Mouse (Mus musculus): ENCODE data around the gene Pde6h.
A peak's percentile ranks its signal among the peaks of the same experiment; 100 is the strongest.

Pde6h gene

DNA sequence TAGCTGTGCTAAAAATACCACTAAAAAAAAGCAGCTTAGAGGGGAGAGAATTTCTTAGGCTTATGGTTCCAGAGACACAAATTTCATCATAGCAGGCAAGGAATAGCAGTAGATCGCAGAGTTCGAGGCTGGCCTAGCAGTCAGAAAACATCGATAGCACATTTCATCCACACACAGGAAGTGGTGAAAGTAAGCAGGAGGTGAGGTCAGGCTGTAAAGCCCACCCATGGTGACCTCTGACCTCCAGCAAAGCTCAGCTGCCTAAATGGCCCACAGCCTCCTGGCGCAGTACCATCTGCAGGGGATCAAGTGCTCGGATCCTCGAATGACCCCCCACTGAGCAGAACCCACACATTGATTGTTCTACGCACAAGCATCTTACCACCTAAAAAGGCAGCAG lies 59.6 kb downstream of the Pde6h start:
- DNase-seq (ENCODE audit: low spot score), result peak; percentile 31

DNA sequence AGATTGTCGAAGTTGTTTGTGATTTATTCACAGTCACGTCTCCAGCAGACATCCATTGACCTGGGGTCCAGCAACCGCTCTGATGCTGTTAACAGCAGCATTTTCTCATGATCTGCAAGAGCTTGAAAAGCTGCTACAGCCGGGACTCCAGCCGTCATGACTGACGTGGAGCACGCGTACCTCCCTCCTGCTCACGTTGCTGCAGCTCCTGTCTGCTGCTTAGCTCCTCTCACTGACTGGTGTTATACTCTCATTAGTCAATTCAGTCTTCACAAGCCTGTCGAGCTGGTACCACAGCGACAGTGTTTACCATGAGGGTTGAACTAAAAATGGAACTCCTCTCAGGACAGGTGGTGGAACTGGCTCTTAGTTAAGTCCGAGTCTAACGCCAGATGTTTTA lies 62.4 kb downstream of the Pde6h start:
- DNase-seq (ENCODE audit: low spot score), result no peak

DNA sequence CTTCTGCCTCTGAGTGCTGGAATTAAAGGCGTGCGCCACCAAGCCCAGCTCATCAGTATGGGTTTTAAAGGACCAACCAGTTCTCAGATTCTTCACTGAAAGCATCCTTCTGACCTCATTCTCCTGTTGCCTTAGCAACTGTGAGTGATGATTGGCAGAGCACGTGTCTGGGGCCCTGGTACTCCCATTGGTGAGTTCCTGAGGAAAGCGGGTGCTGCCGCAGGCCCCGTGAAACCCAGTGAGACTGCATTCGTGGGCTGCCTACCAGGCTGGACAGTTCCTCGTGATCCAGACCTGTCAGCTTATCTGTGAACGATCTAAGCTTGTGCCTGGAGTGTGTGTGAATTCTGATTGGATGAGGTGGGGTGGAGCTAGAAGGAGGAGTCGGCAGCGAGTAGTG lies 63.1 kb downstream of the Pde6h start:
- DNase-seq (ENCODE audit: low spot score), result no peak

DNA sequence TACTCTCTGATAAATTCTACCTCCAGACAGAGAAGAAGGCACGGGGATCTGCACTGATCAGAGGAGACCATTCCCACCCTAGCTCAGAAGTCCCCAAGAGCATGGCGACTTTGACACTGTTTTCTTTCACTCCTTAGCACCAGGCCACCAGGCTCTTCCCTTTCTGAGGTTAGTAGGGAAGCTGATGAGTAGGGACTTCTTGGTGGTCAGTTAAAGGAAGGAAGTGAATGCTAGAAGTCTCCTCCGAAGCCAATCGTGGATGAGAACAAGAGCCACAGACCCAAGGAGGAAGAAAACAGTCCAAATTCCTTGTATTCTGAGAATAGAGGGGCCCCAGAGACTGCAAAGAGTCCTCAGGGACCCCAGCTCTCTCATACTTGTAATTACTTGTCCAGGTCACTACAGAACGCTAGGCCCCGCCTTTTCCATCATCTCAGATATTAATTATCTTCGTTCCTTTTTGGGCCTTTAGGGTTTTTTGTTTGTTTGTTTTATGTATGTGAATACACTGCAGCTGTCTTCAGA lies 65.0 kb downstream of the Pde6h start:
- no peak for DNase-seq (ENCODE audit: low spot score)

DNA sequence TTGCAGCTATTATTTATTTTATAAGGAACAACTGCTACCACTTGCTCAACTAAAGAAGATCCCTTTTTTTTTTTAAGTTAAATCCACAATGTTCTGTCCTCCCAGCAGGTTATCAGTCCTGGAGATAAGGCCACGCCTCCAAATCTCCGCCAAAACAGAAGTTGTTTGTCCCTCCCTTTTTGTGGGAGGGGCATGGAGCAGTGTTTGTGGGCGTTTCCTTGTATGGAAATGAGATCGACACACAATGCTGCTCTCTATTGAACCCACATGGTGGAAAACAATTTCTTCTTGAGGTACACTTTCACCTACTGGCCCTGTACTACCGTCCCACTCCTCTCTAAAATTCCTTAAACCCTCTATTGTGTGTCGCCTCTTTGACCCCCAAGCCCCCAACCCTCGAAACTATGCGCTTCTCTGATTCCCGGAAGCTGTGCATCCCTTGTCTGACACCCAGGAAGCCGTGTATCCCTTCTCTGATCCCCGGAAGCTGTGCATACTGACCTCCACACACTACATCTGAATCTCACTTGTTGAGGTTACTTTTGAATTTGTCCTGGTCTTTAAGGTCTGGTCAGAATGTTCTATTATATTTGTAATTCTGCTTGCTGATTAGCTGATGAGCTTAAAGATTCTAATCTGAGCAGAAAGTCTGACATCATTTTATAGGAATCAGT lies 66.3 kb downstream of the Pde6h start:
- DNase-seq (ENCODE audit: low spot score), result no peak

DNA sequence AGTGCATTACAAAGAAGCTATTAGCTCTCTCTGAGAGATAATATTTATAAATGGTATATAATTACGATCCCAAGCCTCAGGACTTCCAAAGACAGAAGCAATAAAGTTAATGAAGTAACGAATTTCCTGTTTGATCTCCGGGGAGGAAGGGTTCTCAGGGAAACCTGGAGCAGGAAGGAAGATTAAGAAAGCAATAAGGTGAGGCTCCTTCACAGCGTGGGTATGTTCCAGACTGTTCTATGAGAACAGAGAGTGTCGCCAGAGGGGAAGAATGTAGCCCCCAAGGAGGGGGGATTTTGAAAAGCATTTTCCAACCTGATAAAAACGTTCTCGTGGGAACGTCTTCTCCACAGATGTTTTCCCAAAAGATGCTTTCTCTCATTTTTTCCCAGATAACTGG lies 66.9 kb downstream of the Pde6h start:
- DNase-seq (ENCODE audit: low spot score), result no peak

DNA sequence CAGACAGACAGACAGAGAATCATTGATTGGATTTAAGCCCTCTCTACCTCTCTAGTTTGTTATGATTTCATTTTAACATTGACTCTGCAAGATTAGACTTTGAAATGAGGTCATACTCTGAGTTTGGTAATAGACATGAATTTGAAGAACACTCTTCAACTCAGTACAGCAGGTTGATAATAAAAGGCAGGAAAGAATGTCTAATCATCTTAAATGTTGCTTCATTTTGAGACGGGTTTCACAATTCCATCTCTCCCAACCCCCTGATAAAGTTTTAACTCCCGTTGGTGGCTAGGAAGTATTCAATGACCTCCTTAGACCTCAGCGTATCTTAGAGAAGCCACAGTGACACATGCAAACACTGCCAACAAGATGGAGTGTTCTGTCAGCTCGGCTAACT lies 69.9 kb downstream of the Pde6h start:
- DNase-seq (ENCODE audit: low spot score), result no peak

DNA sequence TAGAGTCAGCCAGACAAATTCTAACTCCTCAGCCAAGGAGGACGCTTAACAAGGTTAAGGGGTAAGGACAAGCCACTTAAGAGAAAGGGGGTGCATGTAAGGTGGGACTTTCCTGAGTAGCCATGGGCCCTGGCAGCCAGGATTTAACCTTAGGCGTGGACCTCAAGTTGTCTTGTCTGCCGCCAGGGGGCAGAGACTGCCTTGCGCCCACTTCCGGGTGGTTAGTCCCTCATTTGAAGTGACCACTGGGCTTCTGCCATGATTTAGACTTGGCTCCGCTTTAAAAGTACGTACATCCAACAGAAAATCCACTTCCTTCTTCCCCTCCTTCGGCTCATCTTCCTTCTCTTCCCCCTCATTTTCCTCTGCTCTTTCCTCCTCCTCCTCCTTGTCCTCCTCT lies 71.9 kb downstream of the Pde6h start:
- DNase-seq (ENCODE audit: low spot score), result no peak

DNA sequence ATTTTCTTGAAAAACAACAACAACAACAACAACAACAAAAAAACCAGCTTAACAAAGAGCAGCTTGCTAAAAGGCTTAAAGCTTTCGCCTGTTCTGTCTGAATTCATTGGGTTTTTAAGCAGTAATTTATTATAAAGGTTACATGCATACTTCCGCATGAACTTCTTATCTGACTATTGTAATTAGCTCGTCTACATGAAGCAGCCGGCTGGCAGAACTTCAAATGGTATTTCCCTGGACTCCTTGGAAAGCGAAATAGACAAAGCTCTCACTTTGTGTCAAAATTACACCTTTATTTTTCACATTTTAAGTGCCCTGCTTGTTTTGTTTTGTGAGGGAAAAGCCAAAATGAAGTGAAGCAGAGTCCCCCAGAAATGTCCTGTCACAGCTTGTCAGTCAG lies 72.7 kb downstream of the Pde6h start:
- DNase-seq (ENCODE audit: low spot score), result no peak

DNA sequence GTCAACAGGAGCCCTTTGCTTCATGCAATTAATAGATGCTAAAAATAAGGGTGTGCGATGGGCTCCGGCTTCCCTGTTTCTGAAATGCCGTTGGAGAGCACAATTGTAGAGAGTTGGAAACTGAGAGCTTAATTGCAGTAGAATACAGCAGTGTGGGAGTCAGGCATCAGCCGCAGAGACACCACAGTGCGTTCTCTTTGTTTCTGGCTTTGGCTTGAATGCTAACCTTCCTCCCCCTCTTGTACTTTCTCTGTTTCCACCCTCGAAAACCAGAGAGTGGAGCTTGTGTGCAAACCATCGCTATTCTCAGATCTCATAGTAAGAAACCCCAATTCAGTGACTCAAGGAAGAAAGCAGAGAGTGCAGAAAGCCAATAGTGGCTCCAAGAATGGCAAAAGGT lies 74.5 kb downstream of the Pde6h start:
- no peak for DNase-seq (ENCODE audit: low spot score)

DNA sequence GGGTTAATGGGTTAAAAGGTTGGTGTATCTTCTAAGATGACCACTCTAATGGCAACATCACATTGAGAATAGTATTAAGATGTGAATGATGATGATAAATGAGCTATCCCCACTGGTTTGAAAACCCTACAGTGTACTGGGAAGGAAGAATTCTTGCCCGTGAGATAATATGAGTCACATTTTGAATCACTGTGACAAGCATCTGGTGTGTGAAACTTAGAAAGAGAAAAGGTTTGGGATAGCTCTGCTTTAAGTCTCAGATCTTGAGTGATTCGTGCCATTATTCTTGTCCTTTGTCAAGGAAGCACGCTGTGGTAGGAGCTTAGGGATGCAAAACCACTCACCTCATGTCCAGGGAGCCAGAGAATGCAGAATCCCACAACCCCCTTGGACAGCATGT lies 75.4 kb downstream of the Pde6h start:
- no peak for DNase-seq (ENCODE audit: low spot score)

DNA sequence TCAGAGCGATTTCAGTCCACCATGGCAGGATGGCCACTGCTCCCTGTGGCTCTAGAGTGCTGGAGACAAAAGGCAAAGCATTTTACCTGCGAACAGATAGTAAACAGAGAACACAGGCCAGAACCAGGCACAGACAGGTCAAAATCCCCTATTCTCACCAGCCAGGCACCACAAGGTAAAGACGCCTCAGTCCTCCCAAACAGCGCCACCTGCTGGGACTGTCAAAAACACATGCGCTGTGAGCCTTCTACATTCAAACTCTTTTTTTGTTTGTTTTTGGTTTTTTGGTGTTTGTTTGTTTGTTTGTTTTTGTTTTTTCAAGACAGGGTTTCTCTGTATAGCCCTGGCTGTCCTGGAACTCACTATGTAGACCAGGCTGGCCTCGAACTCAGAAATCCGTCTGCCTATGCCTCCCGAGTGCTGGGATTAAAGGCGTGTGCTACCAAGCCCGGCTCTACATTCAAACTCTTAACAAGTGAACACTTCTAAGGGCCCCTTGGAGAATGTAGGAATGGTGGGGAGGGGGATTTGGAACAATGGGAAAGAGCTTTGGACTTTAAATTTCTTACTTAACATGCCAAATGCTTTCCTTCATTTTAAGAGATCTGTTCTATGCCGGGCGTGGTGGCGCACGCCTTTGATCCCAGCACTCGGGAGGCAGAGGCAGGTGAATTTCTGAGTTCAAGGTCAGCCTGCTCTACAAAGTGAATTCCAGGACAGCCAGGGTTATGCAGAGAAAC lies 76.2 kb downstream of the Pde6h start:
- DNase-seq (ENCODE audit: low spot score), result no peak

DNA sequence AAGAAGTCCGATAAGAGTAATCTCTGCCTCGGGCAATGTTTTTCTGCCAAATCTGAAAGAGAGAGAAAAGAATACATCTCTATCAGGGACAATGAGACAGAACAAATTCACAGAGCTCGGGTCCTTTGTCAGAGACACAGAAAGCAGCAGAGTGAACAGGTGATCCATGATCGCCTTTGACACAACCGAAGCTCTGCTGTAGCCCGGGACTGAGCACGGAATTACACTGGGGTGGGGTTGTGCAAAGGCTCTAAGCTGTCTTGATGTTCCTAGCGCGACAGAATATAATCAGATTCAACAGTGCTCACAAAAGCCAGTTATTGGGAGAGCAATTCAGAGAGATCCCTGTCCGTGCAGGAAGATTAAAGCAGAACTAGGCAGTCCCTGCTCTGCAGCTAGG lies 77.1 kb downstream of the Pde6h start:
- no peak for DNase-seq (ENCODE audit: low spot score)

DNA sequence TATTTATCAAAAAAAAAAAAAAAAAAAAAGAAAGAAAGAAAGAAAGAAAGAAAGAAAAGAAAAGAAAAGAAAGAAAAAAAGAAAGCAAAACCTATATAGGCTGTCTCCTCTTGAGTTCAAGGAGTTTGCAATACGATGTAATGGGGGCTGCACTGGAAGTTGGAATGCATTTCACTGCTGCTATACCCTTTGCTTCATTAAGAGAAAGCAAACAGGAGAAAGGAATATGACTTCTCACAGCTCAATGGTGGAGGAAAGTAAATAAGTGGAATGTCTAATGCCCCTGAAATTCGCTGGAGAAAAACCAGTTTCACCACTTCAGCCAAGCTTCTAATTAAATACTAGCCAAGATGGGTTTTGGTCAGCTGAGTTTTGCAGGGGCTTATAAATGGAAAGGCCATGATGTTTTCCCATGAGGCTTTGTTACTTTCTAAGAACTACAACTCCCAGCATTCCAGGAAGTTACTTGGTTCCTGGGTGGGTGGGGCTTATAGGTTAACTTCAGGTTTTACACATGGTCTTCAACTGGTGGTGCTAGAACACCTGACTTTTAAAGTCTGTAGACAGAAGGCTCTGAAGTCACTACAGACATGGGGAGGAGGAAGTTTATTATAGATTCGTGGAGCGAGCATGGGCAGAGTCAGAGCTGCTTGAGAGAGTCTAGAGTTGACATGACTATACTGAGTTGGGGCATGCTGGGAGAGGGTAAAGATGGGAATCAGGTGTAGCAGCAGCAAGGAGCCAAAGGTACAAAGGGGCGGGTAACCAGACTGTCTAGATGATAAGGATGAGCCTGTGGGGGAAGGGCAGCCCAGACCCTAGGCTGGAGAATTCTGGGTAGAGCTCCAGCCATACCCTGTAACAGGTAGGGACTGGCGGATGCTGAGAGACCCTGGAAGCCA lies 77.9 kb downstream of the Pde6h start:
- no peak for DNase-seq (ENCODE audit: low spot score)

DNA sequence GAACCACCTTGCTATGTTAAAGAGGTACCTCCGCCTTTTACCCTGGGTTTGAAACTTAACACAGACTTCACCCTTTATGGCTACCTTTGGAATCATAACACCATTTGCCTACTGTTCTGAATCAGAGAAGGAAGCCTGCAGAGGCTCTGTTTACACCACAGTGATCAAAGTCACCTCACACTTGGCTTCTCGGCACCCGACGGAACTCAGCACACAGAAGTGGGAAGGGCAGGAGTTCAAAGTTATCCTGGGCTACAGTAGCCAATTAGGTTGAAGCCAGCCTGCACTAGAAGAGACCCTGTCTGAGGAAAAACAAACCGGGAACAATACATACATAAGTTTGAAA lies 78.5 kb downstream of the Pde6h start:
- DNase-seq (ENCODE audit: low spot score), result no peak

DNA sequence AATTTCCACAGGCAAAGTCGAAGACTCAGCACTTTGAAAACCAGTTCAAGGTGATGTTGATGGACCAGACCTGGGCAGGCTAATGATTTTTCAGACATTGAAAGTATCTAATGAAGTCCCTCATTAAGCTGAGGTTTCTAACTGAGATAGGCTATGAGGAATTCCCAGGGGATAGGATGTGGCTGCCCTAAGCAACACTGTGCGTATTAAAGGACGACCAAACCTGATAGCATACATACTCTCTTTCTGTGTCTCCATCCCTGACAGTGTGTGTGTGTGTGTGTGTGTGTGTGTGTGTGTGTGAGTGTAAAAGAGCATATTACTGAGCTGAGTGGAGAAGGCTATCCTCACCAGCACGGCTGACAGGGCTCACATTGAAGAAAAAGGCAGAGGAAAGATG lies 80.7 kb downstream of the Pde6h start:
- no peak for DNase-seq (ENCODE audit: low spot score)

DNA sequence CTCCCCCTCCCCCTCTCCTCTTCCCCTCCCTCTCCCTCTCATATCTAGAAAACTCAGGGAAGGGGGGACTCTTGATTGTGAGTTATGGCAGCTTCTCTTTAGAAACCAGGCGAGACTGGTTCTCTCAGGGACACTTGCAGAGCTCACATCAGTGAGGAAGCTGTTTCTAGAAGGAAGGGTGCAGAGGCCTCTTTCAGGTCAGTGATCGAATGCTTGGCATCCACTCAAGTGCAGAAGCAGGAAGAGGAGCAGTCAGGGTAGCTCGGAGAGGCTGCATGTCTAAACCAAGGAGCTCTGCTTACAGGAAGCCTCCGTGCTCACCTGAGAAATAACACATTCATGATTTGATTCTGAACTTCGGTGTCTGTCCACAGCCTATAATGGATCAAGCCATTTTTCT lies 87.6 kb downstream of the Pde6h start:
- DNase-seq (ENCODE audit: low spot score), result no peak

DNA sequence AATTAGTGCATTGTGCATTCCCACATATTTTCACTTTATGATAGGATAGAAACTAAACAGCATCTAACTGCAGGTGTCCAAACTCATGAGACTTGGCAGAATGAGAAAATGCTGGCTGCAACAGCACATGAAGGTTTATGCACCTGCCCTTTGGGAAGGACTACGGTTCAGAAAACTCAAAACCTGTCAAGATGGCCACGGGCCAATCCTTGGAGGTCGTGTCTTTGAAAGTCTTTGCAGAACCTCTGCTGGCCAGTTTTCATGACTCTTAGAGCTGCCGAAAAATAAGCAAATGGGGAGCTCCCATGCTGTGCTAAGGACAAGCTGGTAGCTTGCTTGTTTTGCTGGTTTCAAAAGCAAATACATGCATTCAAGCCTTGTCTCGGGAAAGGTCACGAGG lies 90.7 kb downstream of the Pde6h start:
- no peak for DNase-seq (ENCODE audit: low spot score)

DNA sequence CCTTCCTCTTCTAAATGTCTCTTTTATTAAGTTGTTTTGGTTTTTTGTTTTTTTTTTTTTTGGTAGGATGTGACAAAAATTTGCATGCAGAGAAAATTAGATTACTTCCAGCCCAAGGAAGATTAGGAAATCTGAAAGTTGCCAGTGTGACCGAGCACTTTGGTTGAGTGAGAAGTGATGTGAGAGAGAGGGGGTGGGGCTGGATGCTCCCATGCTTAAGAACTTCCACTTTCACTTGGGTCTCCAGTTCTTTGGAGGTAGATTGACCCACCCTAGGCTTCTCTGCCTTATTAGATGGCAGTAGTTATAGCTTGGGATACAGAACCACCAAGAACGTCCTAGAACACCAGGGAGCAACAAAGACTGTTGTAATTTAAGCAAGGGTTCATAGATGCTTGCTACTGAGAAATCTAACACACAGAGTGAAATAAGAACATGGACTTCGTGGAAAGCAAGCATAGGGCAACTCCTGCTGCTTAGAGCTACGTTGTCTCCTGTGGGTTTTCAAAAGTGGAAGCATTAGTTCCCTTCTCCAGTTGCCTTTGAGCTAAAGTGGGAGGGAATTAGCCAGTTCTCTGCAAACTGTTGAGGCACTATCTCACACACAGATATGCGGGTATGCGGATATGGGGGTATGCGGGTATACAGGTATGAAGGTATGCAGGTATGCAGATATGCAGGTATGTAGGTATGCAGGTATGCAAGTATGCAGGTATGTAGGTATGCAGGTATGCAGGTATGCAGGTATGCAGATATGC lies 93.8 kb downstream of the Pde6h start:
- DNase-seq (ENCODE audit: low spot score), result no peak

Data from adipocyte (in vitro differentiated cells).